Mouse (Mus musculus): ENCODE measurements around the gene Thyn1. TPM values are rescaled to one million over a fixed set of nuclear protein-coding genes. Genes with fewer than 3 reads are reported as not detected.

Thyn1 gene
- 10 to 100 TPM; 23.8 to 25.4 TPM for total RNA-seq (2021)
- polyA plus RNA-seq (2012; rRNA removed): 7.6 and 15.1 TPM in 2 replicates
- long read RNA-seq, partial matches to known transcripts: 1 of 9 reads
- long read RNA-seq, other reads (novel, unspliced or antisense): 3 of 9 reads

GRCm38 (mm10) chr9:26999461-27000395, at the start of gene Thyn1, which contains the start of gene Acad8:
Gene Thyn1 (plus strand): TSS chr9:26999710.
Gene Acad8 (minus strand): TSS chr9:26999566.
- Histone ChIP-seq H3K27me3 (ENCODE audit: control insufficient read depth, insufficient read depth, low read length) (no peaks in the 10 kb centered on the region), H3K4me3 (peak within 1 kb of the TSS; percentile 78), H3K27ac (peak within 1 kb of the TSS; percentile 92), H3K36me3 (ENCODE audit: control insufficient read depth, insufficient read depth, low read length) (peaks cover 2% of the 10 kb centered on the region; the same call in 1 of the 2 replicates), H3K9ac (ENCODE audit: low read depth, low read length) (peak within 1 kb of the TSS; percentile 81), H3K4me1 (ENCODE audit: control insufficient read depth, insufficient read depth, low read length) (peaks cover 3% of the 10 kb centered on the region), H3K79me2 (replicated peaks; ENCODE audit: control insufficient read depth, insufficient read depth, low read length) (peaks cover 4% of the 10 kb centered on the region)
- DNase-seq: peak; percentile 92 to 95
- WGBS: under 1% methylated on average over 35 of the region's 35 CpGs
- intact Hi-C loops (cut with DNase I): loop anchor here (1.0 kb wide), 1 partner anchor 30 kb away; no protein-coding TSS in a partner anchor
- 0 out of 2 replicates have a peak, but pooled peaks have one; percentile 3 for TF ChIP-seq CTCF (IDR thresholded peaks at IDR 0.05)
- TF ChIP-seq EP300 (IDR thresholded peaks at IDR 0.05; ENCODE audit: insufficient read depth, low read depth, low read length): no peak
- TF ChIP-seq POLR2A (IDR thresholded peaks at IDR 0.05; ENCODE audit: insufficient read depth, low read depth, low read length): peak; percentile 69

- Histone ChIP-seq H3K4me1 (ENCODE audit: control insufficient read depth, insufficient read depth, low read length) (no peaks in the 10 kb centered on the region), H3K27me3 (ENCODE audit: control insufficient read depth, insufficient read depth, low read length) (no peaks in the 10 kb centered on the region), H3K4me3 (no peak overlapping the region), H3K9ac (ENCODE audit: low read depth, low read length) (no peak overlapping the region), H3K79me2 (replicated peaks; ENCODE audit: control insufficient read depth, insufficient read depth, low read length) (no peaks in the 10 kb centered on the region), H3K36me3 (ENCODE audit: control insufficient read depth, insufficient read depth, low read length) (no peaks in the 10 kb centered on the region; the same call in 1 of the 2 replicates), H3K27ac (no peak overlapping the region)
- no peak for DNase-seq
- WGBS: 78% methylated on average over 9 of the region's 9 CpGs
- intact Hi-C loops (cut with DNase I): loop anchor here (5.0 kb wide), 1 partner anchor 195 kb away; no protein-coding TSS in a partner anchor
- no peak for TF ChIP-seq POLR2A (IDR thresholded peaks at IDR 0.05; ENCODE audit: insufficient read depth, low read depth, low read length)
- TF ChIP-seq CTCF (IDR thresholded peaks at IDR 0.05): peak; percentile 27
- no peak for TF ChIP-seq EP300 (IDR thresholded peaks at IDR 0.05; ENCODE audit: insufficient read depth, low read depth, low read length)
These were observed 21.8 kb upstream of the Thyn1 start for GRCm38 (mm10) chr9:26977754-26978153.

GRCm38 (mm10) chr9:26978776-26979175, 20.7 kb upstream of the Thyn1 start:
- Histone ChIP-seq H3K27me3 (ENCODE audit: control insufficient read depth, insufficient read depth, low read length) (no peaks in the 10 kb centered on the region), H3K36me3 (ENCODE audit: control insufficient read depth, insufficient read depth, low read length) (no peaks in the 10 kb centered on the region; the same call in 1 of the 2 replicates), H3K79me2 (replicated peaks; ENCODE audit: control insufficient read depth, insufficient read depth, low read length) (no peaks in the 10 kb centered on the region), H3K27ac (no peak overlapping the region), H3K4me3 (no peak overlapping the region), H3K4me1 (ENCODE audit: control insufficient read depth, insufficient read depth, low read length) (no peaks in the 10 kb centered on the region), H3K9ac (ENCODE audit: low read depth, low read length) (no peak overlapping the region)
- intact Hi-C loops (cut with DNase I): loop anchor here (5.0 kb wide), 1 partner anchor 196 kb away; no protein-coding TSS in a partner anchor
- no peak for DNase-seq
- TF ChIP-seq CTCF (IDR thresholded peaks at IDR 0.05) (no peak), POLR2A (IDR thresholded peaks at IDR 0.05; ENCODE audit: insufficient read depth, low read depth, low read length) (no peak), EP300 (IDR thresholded peaks at IDR 0.05; ENCODE audit: insufficient read depth, low read depth, low read length) (no peak)
- 96% methylated on average over 3 of the region's 3 CpGs for WGBS

GRCm38 (mm10) chr9:26985090-26985613, 14.4 kb upstream of the Thyn1 start:
- no peaks in the 10 kb centered on the region for H3K4me1 ChIP-seq (ENCODE audit: control insufficient read depth, insufficient read depth, low read length)
- TF ChIP-seq CTCF (IDR thresholded peaks at IDR 0.05) (no peak), POLR2A (IDR thresholded peaks at IDR 0.05; ENCODE audit: insufficient read depth, low read depth, low read length) (no peak), EP300 (IDR thresholded peaks at IDR 0.05; ENCODE audit: insufficient read depth, low read depth, low read length) (no peak)
- no peak overlapping the region for H3K4me3 ChIP-seq
- intact Hi-C loops (cut with DNase I): no loop called here
- no peak overlapping the region for H3K9ac ChIP-seq (ENCODE audit: low read depth, low read length)
- no peak overlapping the region for H3K27ac ChIP-seq
- no peaks in the 10 kb centered on the region for H3K79me2 ChIP-seq (replicated peaks; ENCODE audit: control insufficient read depth, insufficient read depth, low read length)
- peaks cover 5% of the 10 kb centered on the region; the same call in 1 of the 2 replicates for H3K36me3 ChIP-seq (ENCODE audit: control insufficient read depth, insufficient read depth, low read length)
- WGBS: 89% methylated on average over 2 of the region's 2 CpGs
- no peaks in the 10 kb centered on the region for H3K27me3 ChIP-seq (ENCODE audit: control insufficient read depth, insufficient read depth, low read length)
- DNase-seq: no peak

- Histone ChIP-seq H3K9ac (ENCODE audit: low read depth, low read length) (no peak overlapping the region), H3K4me3 (no peak overlapping the region), H3K27ac (no peak overlapping the region), H3K27me3 (ENCODE audit: control insufficient read depth, insufficient read depth, low read length) (no peaks in the 10 kb centered on the region), H3K79me2 (replicated peaks; ENCODE audit: control insufficient read depth, insufficient read depth, low read length) (no peaks in the 10 kb centered on the region), H3K4me1 (ENCODE audit: control insufficient read depth, insufficient read depth, low read length) (no peaks in the 10 kb centered on the region), H3K36me3 (ENCODE audit: control insufficient read depth, insufficient read depth, low read length) (peaks cover 5% of the 10 kb centered on the region; the same call in 1 of the 2 replicates)
- no peak for TF ChIP-seq EP300 (IDR thresholded peaks at IDR 0.05; ENCODE audit: insufficient read depth, low read depth, low read length)
- no peak for TF ChIP-seq POLR2A (IDR thresholded peaks at IDR 0.05; ENCODE audit: insufficient read depth, low read depth, low read length)
- no peak for DNase-seq
- WGBS: 85% methylated on average over 6 of the region's 6 CpGs
- intact Hi-C loops (cut with DNase I): no loop called here
These were observed 13.7 kb upstream of the Thyn1 start for GRCm38 (mm10) chr9:26985668-26986277.
